Mouse (Mus musculus) kidney, postnatal 14 days (tissue): ENCODE data around the gene Faim2.

Experiments
- DNase-seq: peaks from one replicate; pipeline ENCODE4 v3.0.0; 2022; ENCODE audit warnings: mixed read lengths

Gene Faim2

GRCm38 (mm10) chr15:99457606-99458401 lies 70.2 kb downstream of the Faim2 start, which contains the start of gene Nckap5l:
Gene Nckap5l, minus strand, starts transcription at chr15:99457748.
- peak; percentile 96 for DNase-seq

GRCm38 (mm10) chr15:99456963-99457605 lies 70.9 kb downstream of the Faim2 start:
- DNase-seq, result peak; percentile 78

- no peak for DNase-seq
Measured at GRCm38 (mm10) chr15:99456338-99456962, 71.5 kb downstream of the Faim2 start.

- no peak for DNase-seq
Measured at GRCm38 (mm10) chr15:99455415-99455814, 72.5 kb downstream of the Faim2 start.

- DNase-seq, result no peak
Measured at GRCm38 (mm10) chr15:99454585-99455279, 73.2 kb downstream of the Faim2 start.

- no peak for DNase-seq
Measured at GRCm38 (mm10) chr15:99453153-99453900, 74.6 kb downstream of the Faim2 start.

GRCm38 (mm10) chr15:99449751-99450280 lies 78.1 kb downstream of the Faim2 start:
- DNase-seq, result no peak

GRCm38 (mm10) chr15:99449131-99449750 lies 78.7 kb downstream of the Faim2 start:
- peak; percentile 75 for DNase-seq
